10 mouse cellular contexts compared by ENCODE assay signal in the genomic region with DNA sequence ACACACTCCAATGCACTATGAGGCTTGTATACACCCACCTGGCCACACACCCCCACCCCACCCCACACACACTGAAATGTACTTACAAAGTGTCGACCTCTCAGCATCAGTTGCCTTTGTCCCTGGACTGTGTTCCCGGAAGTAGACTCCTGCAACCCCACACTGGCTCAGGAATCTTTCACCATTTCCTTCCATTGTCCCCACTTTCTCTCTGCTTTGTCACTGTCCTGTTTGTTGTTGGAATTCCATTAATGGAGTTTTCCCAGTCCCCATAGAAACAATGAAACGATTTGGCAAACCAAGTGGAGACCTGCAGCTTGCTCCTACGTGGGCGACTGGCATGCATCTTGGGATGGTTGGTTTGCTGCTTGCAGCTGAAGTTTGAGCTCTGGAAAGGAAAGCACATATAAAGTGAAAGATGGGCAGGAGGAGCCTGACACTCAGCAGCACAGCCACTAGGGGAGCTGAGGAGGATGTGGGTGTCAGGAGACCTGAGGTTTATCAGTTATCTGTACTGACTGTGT.
DNase-seq lines count a peak whose midpoint lies in the region; ATAC-seq lines count a peak whose summit lies in the region.
"Had no signal": no experiment of that assay in that cellular context is flagged by ENCODE, and none has a peak within 500 bp of the region (broad histone marks: within the 10 kb centered on the region; RNA-seq: fewer than 3 reads in every experiment).

No protein-coding gene starts in this region.

- DNase-seq in ES-CJ7 (ENCODE audit: low read depth, low spot score): peak; percentile 58
- peak; percentile 33 to 42 for DNase-seq in heart, postnatal 10 days
- no peak for DNase-seq in left cerebral cortex, adult 8-10 months (ENCODE audit: low spot score in 2 of 2)
- no peak for DNase-seq in frontal cortex, adult 2 months (ENCODE audit: extremely low spot score in 1 of 2, low spot score in 1 of 2)
- no peak for DNase-seq in urinary bladder, postnatal 14 days (ENCODE audit: low spot score)
- DNase-seq: layer of hippocampus, postnatal 36 days had no signal

- no peaks in the 10 kb centered on the region for H3K27me3 ChIP-seq in kidney, embryonic 14.5 days (ENCODE audit: control insufficient read depth, insufficient read depth, low read length)
- H3K27me3 ChIP-seq in kidney, embryonic 15.5 days: no peaks in the 10 kb centered on the region
- H3K27me3 ChIP-seq: neural tube, embryonic 13.5 days had no signal

- WGBS in kidney, embryonic 14.5 days: 54% methylated on average over 5 of the region's 5 CpGs
- WGBS in kidney, embryonic 15.5 days: 67% methylated on average over 5 of the region's 5 CpGs

- intact Hi-C loops in heart, postnatal 10 days (cut with DNase I): loop anchor here (5.0 kb wide), 1 partner anchor 35 kb away; no protein-coding TSS in a partner anchor

- H3K4me2 ChIP-seq in kidney, embryonic 14.5 days (replicated peaks; ENCODE audit: low read depth, low read length): no peak overlapping the region
- no peak overlapping the region for H3K4me2 ChIP-seq in kidney, embryonic 15.5 days
- H3K4me2 ChIP-seq: neural tube, embryonic 13.5 days had no signal

- no peak overlapping the region for H3K4me3 ChIP-seq in kidney, embryonic 14.5 days (ENCODE audit: low read length)
- no peak overlapping the region for H3K4me3 ChIP-seq in kidney, embryonic 15.5 days (replicated peaks)
- H3K4me3 ChIP-seq: neural tube, embryonic 13.5 days had no signal

- no peaks in the 10 kb centered on the region for H3K9me3 ChIP-seq in kidney, embryonic 14.5 days (ENCODE audit: control insufficient read depth, low read length)
- no peaks in the 10 kb centered on the region for H3K9me3 ChIP-seq in kidney, embryonic 15.5 days (replicated peaks)
- H3K9me3 ChIP-seq: neural tube, embryonic 13.5 days had no signal

- 0 out of 2 replicates have a peak, but pooled peaks have one; percentile 46 for ATAC-seq in kidney, embryonic 14.5 days (ENCODE audit: low FRiP score, low TSS enrichment)
- ATAC-seq in kidney, embryonic 15.5 days (replicated peaks; ENCODE audit: low FRiP score): no peak
- peak; percentile 98 for ATAC-seq in megakaryocyte-erythroid progenitor cell, adult 5-6 weeks (replicated peaks; ENCODE audit: low FRiP score, low TSS enrichment, poor library complexity, severe bottlenecking)

- no peaks in the 10 kb centered on the region for H3K36me3 ChIP-seq in kidney, embryonic 14.5 days (ENCODE audit: control insufficient read depth, insufficient read depth, low read length)
- no peaks in the 10 kb centered on the region for H3K36me3 ChIP-seq in kidney, embryonic 15.5 days
- H3K36me3 ChIP-seq: neural tube, embryonic 13.5 days had no signal

- H3K9ac ChIP-seq in kidney, embryonic 14.5 days (ENCODE audit: low read depth, low read length): no peak overlapping the region
- no peak overlapping the region for H3K9ac ChIP-seq in kidney, embryonic 15.5 days
- H3K9ac ChIP-seq: neural tube, embryonic 13.5 days had no signal

- no peak overlapping the region for H3K27ac ChIP-seq in kidney, embryonic 14.5 days (ENCODE audit: low read depth, low read length)
- H3K27ac ChIP-seq in kidney, embryonic 15.5 days: no peak overlapping the region
- H3K27ac ChIP-seq: neural tube, embryonic 13.5 days had no signal

- H3K4me1 ChIP-seq in kidney, embryonic 14.5 days (ENCODE audit: control insufficient read depth, insufficient read depth, low read length): no peaks in the 10 kb centered on the region
- no peaks in the 10 kb centered on the region for H3K4me1 ChIP-seq in kidney, embryonic 15.5 days
- H3K4me1 ChIP-seq: neural tube, embryonic 13.5 days had no signal

Comparison
In these comparisons a context has a peak if more than half of its experiments do, and no peak if none do; other contexts are left out.
1. DNase-seq: peak in ES-CJ7 (single experiment) and heart, postnatal 10 days (2 of 2); none in left cerebral cortex, adult 8-10 months (0 of 2), frontal cortex, adult 2 months (0 of 2) and urinary bladder, postnatal 14 days (single experiment).